Mouse (Mus musculus) heart, adult 2 months (tissue): Measurements from ENCODE around the gene Ttll13. TPM values are rescaled to one million over a fixed set of nuclear protein-coding genes. Genes with fewer than 3 reads are reported as not detected.

Experiments
- DNase-seq, 2 experiments: peaks; one replicate each; pipeline ENCODE4 v3.0.0; 2021
- H3K27ac ChIP-seq: fragments of 200-600 bp; 2 replicates; pipeline ENCODE4 v1.8.1; 2022
- H3K27me3 ChIP-seq: fragments of 200-500 bp; 2 replicates; pipeline ENCODE4 v1.6.1; 2012; ENCODE audit warnings: mild to moderate bottlenecking, low read length, inconsistent platforms, mixed read lengths; ENCODE audit not compliant: control insufficient read depth, insufficient read depth
- H3K36me3 ChIP-seq: fragments of 200-500 bp; 2 replicates; pipeline ENCODE4 v1.6.1; 2012; ENCODE audit warnings: low read length, inconsistent platforms; ENCODE audit not compliant: control insufficient read depth, insufficient read depth
- H3K4me1 ChIP-seq: fragments of 200-500 bp; 2 replicates; pipeline ENCODE4 v1.6.1; 2011; ENCODE audit warnings: low read length; ENCODE audit not compliant: control insufficient read depth, insufficient read depth
- H3K4me3 ChIP-seq: fragments of 200-600 bp; 2 replicates; pipeline ENCODE4 v1.8.1; 2022
- H3K79me2 ChIP-seq: fragments of 200-500 bp; replicated peaks from 2 replicates; pipeline ENCODE4 v1.6.1; 2012; ENCODE audit warnings: mild to moderate bottlenecking, inconsistent platforms, low read length, moderate library complexity, mixed read lengths; ENCODE audit not compliant: control insufficient read depth, insufficient read depth
- H3K9ac ChIP-seq: fragments of 200-500 bp; 2 replicates; pipeline ENCODE4 v1.6.1; 2012; ENCODE audit warnings: low read depth, mild to moderate bottlenecking, control low read depth, inconsistent platforms, low read length, mixed read lengths
- CTCF ChIP-seq: fragments of 200-600 bp; IDR thresholded peaks from 2 replicates; pipeline ENCODE4 v1.8.1; 2022; ENCODE audit warnings: antibody characterized with exemption, mild to moderate bottlenecking, moderate library complexity
- EP300 ChIP-seq: fragments of 200-500 bp; IDR thresholded peaks from 2 replicates; pipeline ENCODE4 v1.6.1; 2011; ENCODE audit warnings: low read depth, low read length, control low read depth; ENCODE audit not compliant: insufficient read depth
- POLR2A ChIP-seq: fragments of 200-500 bp; IDR thresholded peaks from 2 replicates; pipeline ENCODE4 v1.6.1; 2011; ENCODE audit warnings: mild to moderate bottlenecking, low read depth, low read length, control low read depth; ENCODE audit not compliant: insufficient read depth
- WGBS: fragments of 180-500 bp; shearing (Covaris S2); methylation state at CpG from one replicate; pipeline ENCODE4 v1.1.7; 2018; 5-methylcytosine and 5-hydroxymethylcytosine counted together
- intact Hi-C: fragments of 180-260 bp; cut with DNase I; formaldehyde crosslinking; loops from one replicate; pipeline ENCODE4 v1.15.1; 2025
- polyA plus RNA-seq: library from polyadenylated mRNA; depleted of rRNA; stranded (reverse); fragments of >200 nt; gene quantifications from 2 replicates; pipeline ENCODE4 v1.2.3, GENCODE M21; 2012
- total RNA-seq, 2 experiments: library from RNA; stranded (reverse); gene quantifications; 2 replicates each; pipeline ENCODE4 v1.2.3; 2021

Ttll13 gene
- total and polyA plus RNA-seq, 3 experiments, result 0.20 to 0.39 (median 0.23) TPM

GRCm38 (mm10) chr7:80199851-80200587 is 46.2 kb upstream of the Ttll13 start:
- TF ChIP-seq EP300 (no peak), POLR2A (no peak), CTCF (no peak)
- H3K27ac ChIP-seq, result no peak overlapping the region
- WGBS, result 90% methylated on average over 11 of the region's 11 CpGs
- H3K4me1 ChIP-seq, result peaks cover 9% of the 10 kb centered on the region; the same call in 1 of the 2 replicates
- no peak overlapping the region for H3K9ac ChIP-seq
- no peaks in the 10 kb centered on the region for H3K79me2 ChIP-seq
- H3K36me3 ChIP-seq, result no peaks in the 10 kb centered on the region
- no peak for DNase-seq
- intact Hi-C loops, result loop anchor here (2.0 kb wide), 1 partner anchor 15 kb away; no protein-coding TSS in a partner anchor
- no peak overlapping the region for H3K4me3 ChIP-seq
- no peaks in the 10 kb centered on the region for H3K27me3 ChIP-seq

- no peak for DNase-seq
- Histone ChIP-seq H3K79me2 (no peaks in the 10 kb centered on the region), H3K4me1 (peaks cover 9% of the 10 kb centered on the region; the same call in 1 of the 2 replicates), H3K27me3 (no peaks in the 10 kb centered on the region), H3K27ac (no peak overlapping the region), H3K4me3 (no peak overlapping the region), H3K36me3 (no peaks in the 10 kb centered on the region), H3K9ac (no peak overlapping the region)
- TF ChIP-seq POLR2A, result no peak
- intact Hi-C loops, result no loop called here
- WGBS, result 96% methylated on average over 6 of the region's 6 CpGs
Observed at GRCm38 (mm10) chr7:80200588-80200945, 45.6 kb upstream of the Ttll13 start.

GRCm38 (mm10) chr7:80200963-80201539 is 45.1 kb upstream of the Ttll13 start:
- H3K4me1 ChIP-seq, result peaks cover 9% of the 10 kb centered on the region; the same call in 1 of the 2 replicates
- no peak overlapping the region for H3K27ac ChIP-seq

GRCm38 (mm10) chr7:80201888-80202540 is 44.2 kb upstream of the Ttll13 start:
- peaks cover 9% of the 10 kb centered on the region; the same call in 1 of the 2 replicates for H3K4me1 ChIP-seq
- H3K27ac ChIP-seq, result no peak overlapping the region
- intact Hi-C loops, result no loop called here
- TF ChIP-seq CTCF (no peak), EP300 (no peak), POLR2A (no peak)
- H3K4me3 ChIP-seq, result no peak overlapping the region
- no peaks in the 10 kb centered on the region for H3K79me2 ChIP-seq
- no peak for DNase-seq
- H3K9ac ChIP-seq, result no peak overlapping the region
- H3K36me3 ChIP-seq, result no peaks in the 10 kb centered on the region
- no peaks in the 10 kb centered on the region for H3K27me3 ChIP-seq
- WGBS, result 92% methylated on average over 15 of the region's 15 CpGs

More at GRCm38 (mm10) chr7:80200963-80201539, 45.1 kb upstream of the Ttll13 start:
- TF ChIP-seq POLR2A (no peak), EP300 (no peak), CTCF (no peak)
- H3K9ac ChIP-seq, result no peak overlapping the region
- intact Hi-C loops, result no loop called here
- no peaks in the 10 kb centered on the region for H3K36me3 ChIP-seq
- H3K4me3 ChIP-seq, result no peak overlapping the region
- H3K79me2 ChIP-seq, result no peaks in the 10 kb centered on the region
- no peak for DNase-seq
- no peaks in the 10 kb centered on the region for H3K27me3 ChIP-seq
- WGBS, result 66% methylated on average over 5 of the region's 5 CpGs

- Histone ChIP-seq H3K79me2 (no peaks in the 10 kb centered on the region), H3K36me3 (no peaks in the 10 kb centered on the region), H3K9ac (no peak overlapping the region), H3K4me3 (no peak overlapping the region), H3K27ac (no peak overlapping the region), H3K27me3 (no peaks in the 10 kb centered on the region), H3K4me1 (peaks cover 9% of the 10 kb centered on the region; the same call in 1 of the 2 replicates)
- intact Hi-C loops, result no loop called here
- DNase-seq, result no peak
- WGBS, result 79% methylated on average over 5 of the region's 5 CpGs
- TF ChIP-seq CTCF (no peak), EP300 (no peak), POLR2A (no peak)
Observed at GRCm38 (mm10) chr7:80202961-80203360, 43.2 kb upstream of the Ttll13 start.

GRCm38 (mm10) chr7:80203638-80204096 is 42.5 kb upstream of the Ttll13 start:
- WGBS, result 56% methylated on average over 12 of the region's 12 CpGs
- H3K27ac ChIP-seq, result no peak overlapping the region

More at GRCm38 (mm10) chr7:80203638-80204096, 42.5 kb upstream of the Ttll13 start:
- Histone ChIP-seq H3K27me3 (no peaks in the 10 kb centered on the region), H3K79me2 (no peaks in the 10 kb centered on the region), H3K9ac (no peak overlapping the region), H3K4me1 (peaks cover 10% of the 10 kb centered on the region), H3K36me3 (no peaks in the 10 kb centered on the region), H3K4me3 (no peak overlapping the region)
- TF ChIP-seq POLR2A, result no peak
- DNase-seq, result no peak
- intact Hi-C loops, result no loop called here
